Mouse (Mus musculus) forebrain, embryonic 15.5 days (tissue): ENCODE data around the gene Zbtb16. TPM values are rescaled to one million over a fixed set of nuclear protein-coding genes. Genes with fewer than 3 reads are reported as not detected.

ENCODE experiments used
- ATAC-seq: fragments of 200-750 bp; cut with Nextera tagmentation; replicated peaks from 2 replicates; pipeline ENCODE4 v1.8.0; 2017; ENCODE audit warnings: mild to moderate bottlenecking, moderate TSS enrichment, moderate library complexity
- H3K27ac ChIP-seq: fragments of 300-500 bp; sonication (generic); replicated peaks from 2 replicates; pipeline ENCODE4 v1.5.1; 2015; ENCODE audit warnings: mild to moderate bottlenecking, inconsistent platforms
- H3K27me3 ChIP-seq: fragments of 300-500 bp; sonication (generic); 2 replicates; pipeline ENCODE4 v1.6.1; 2015; ENCODE audit warnings: inconsistent platforms
- H3K36me3 ChIP-seq: fragments of 300-500 bp; sonication (generic); 2 replicates; pipeline ENCODE4 v1.6.1; 2015; ENCODE audit warnings: mild to moderate bottlenecking, inconsistent platforms
- H3K4me1 ChIP-seq: fragments of 300-500 bp; sonication (generic); 2 replicates; pipeline ENCODE4 v1.6.1; 2015; ENCODE audit warnings: inconsistent platforms
- H3K4me2 ChIP-seq: fragments of 300-500 bp; sonication (generic); replicated peaks from 2 replicates; pipeline ENCODE4 v1.6.1; 2015; ENCODE audit warnings: mild to moderate bottlenecking, inconsistent platforms
- H3K4me3 ChIP-seq: fragments of 300-500 bp; sonication (generic); 2 replicates; pipeline ENCODE4 v1.5.1; 2015; ENCODE audit warnings: mild to moderate bottlenecking, inconsistent platforms
- H3K9ac ChIP-seq: fragments of 300-500 bp; sonication (generic); replicated peaks from 2 replicates; pipeline ENCODE4 v1.6.1; 2015; ENCODE audit warnings: mild to moderate bottlenecking, inconsistent platforms
- H3K9me3 ChIP-seq: fragments of 300-500 bp; sonication (generic); 2 replicates; pipeline ENCODE4 v1.6.1; 2016; ENCODE audit warnings: inconsistent platforms
- WGBS: fragments of 180-500 bp; shearing (Covaris S2); methylation state at CpG from one replicate; pipeline ENCODE4 v1.1.7; 2015; ENCODE audit warnings: mixed read lengths; 5-methylcytosine and 5-hydroxymethylcytosine counted together
- polyA plus RNA-seq: library from polyadenylated mRNA; unstranded; fragments of >200 nt; fragmentation: Nextera tagmentation; extraction: Ambion mirVana; gene quantifications from 2 replicates; pipeline ENCODE4 v1.2.1, GENCODE M21; 2015

The Zbtb16 gene
- polyA plus RNA-seq, 1 experiment from 2014 or later, result 5.2 TPM

DNA sequence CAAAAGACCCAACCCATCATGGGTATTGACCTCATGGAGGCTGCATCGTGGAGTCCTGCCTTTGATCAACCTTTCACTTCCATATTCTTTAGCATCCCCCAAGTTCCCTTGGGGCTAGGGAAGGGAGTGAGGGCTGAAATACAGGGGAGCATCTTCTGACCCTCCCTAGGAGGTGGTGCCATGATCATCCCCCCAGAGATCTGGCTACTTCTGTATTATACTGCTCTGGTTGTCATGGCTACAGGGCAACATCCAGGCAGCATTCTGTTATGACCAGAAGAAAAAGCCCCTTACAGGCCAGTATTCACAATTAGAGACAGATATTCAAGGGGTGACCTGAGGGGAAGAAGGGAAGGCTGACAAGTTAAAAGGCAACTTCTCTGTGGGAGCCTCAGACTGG lies 216.8 kb downstream of the Zbtb16 start:
- Histone ChIP-seq H3K4me3 (no peak overlapping the region), H3K9ac (no peak overlapping the region), H3K9me3 (no peaks in the 10 kb centered on the region), H3K4me2 (no peak overlapping the region), H3K4me1 (no peaks in the 10 kb centered on the region), H3K27me3 (0 out of 2 replicates have a peak, but pooled peaks cover 3% of the 10 kb centered on the region), H3K27ac (no peak overlapping the region), H3K36me3 (no peaks in the 10 kb centered on the region)
- WGBS, result 74% methylated on average over 1 of the region's 1 CpGs
- no peak for ATAC-seq

DNA sequence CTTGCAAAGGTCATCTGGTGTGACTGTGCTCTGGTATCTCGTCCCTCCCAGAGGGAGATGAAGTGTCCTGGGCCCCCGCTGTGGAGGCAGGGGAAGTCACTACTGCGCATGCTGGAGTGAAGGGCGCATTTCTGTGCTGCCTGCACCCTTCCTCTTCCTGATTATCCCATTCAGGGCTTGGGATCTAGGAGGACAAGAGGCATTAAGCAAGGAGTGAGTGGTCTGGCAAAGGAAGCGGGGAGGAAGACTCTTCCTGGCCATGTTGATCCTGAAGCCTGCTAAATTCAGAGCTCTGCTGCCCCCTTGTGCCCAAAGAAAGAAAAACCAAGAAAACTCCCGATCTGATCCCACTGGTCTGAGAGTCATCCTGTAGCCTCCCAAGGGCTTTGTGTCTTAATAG lies 217.4 kb downstream of the Zbtb16 start:
- Histone ChIP-seq H3K27ac (no peak overlapping the region), H3K27me3 (0 out of 2 replicates have a peak, but pooled peaks cover 3% of the 10 kb centered on the region), H3K36me3 (no peaks in the 10 kb centered on the region), H3K9ac (no peak overlapping the region), H3K4me2 (no peak overlapping the region), H3K9me3 (no peaks in the 10 kb centered on the region), H3K4me1 (no peaks in the 10 kb centered on the region), H3K4me3 (no peak overlapping the region)
- 29% methylated on average over 6 of the region's 6 CpGs for WGBS
- ATAC-seq, result peak; percentile 57; the same call in 1 of the 2 replicates

DNA sequence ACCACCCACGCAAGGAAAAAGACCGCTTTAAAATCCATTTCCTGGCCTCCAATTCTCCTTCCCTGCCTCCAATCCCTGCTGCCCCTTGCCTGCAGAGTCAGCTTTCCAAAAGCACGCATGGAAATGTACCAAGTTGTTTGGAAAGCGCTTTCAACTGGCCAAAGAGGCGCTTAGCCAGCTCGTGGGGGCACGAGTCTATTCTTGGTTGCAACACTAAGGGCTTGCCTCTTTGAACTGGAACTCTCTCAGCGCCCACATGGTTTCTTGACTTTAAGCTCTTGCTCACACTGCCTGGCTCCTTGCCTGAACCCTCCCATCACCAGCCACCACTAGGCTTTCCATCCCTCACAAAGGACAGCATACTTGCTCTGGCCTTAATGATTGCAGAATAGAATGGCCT lies 217.9 kb downstream of the Zbtb16 start:
- Histone ChIP-seq H3K9me3 (no peaks in the 10 kb centered on the region), H3K4me1 (no peaks in the 10 kb centered on the region), H3K9ac (no peak overlapping the region), H3K4me3 (no peak overlapping the region), H3K4me2 (no peak overlapping the region), H3K36me3 (no peaks in the 10 kb centered on the region), H3K27ac (no peak overlapping the region), H3K27me3 (0 out of 2 replicates have a peak, but pooled peaks cover 3% of the 10 kb centered on the region)
- 82% methylated on average over 8 of the region's 8 CpGs for WGBS
- ATAC-seq, result no peak

- H3K4me1 ChIP-seq, result no peaks in the 10 kb centered on the region
- H3K4me2 ChIP-seq, result no peak overlapping the region
- no peak overlapping the region for H3K27ac ChIP-seq
- 0 out of 2 replicates have a peak, but pooled peaks cover 3% of the 10 kb centered on the region for H3K27me3 ChIP-seq
- no peak overlapping the region for H3K9ac ChIP-seq
- no peak overlapping the region for H3K4me3 ChIP-seq
- no peaks in the 10 kb centered on the region for H3K9me3 ChIP-seq
- no peak for ATAC-seq
- 88% methylated on average over 3 of the region's 3 CpGs for WGBS
- H3K36me3 ChIP-seq, result no peaks in the 10 kb centered on the region
These were observed 218.5 kb downstream of the Zbtb16 start for GRCm38 (mm10) chr9:48617511-48618010.

- WGBS, result 86% methylated on average over 4 of the region's 4 CpGs
- Histone ChIP-seq H3K4me3 (no peak overlapping the region), H3K4me1 (no peaks in the 10 kb centered on the region), H3K9me3 (no peaks in the 10 kb centered on the region), H3K4me2 (no peak overlapping the region), H3K27ac (no peak overlapping the region), H3K9ac (no peak overlapping the region), H3K36me3 (no peaks in the 10 kb centered on the region), H3K27me3 (no peaks in the 10 kb centered on the region)
- ATAC-seq, result no peak
These were observed 222.8 kb downstream of the Zbtb16 start for GRCm38 (mm10) chr9:48613221-48613620.

DNA sequence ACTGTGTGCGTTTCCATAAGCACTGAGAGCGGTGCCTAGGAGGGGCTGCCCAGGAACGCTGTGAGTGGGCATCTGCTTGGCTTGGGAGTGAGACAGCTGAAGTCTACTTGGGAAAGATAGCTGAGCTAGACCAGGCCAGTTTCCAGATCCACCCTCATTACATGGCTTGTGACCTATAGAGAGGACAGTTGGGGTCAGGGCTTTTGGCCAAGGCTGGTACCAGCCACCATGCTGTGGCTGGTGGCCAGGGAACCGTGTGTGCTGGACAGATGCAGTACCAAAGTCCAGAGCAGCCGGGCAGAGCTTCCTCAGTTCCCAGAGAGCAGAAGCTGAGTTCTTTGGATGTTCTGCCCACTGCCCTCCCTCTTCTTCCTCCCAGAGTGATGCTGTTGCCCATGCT lies 223.5 kb downstream of the Zbtb16 start:
- WGBS, result 90% methylated on average over 5 of the region's 5 CpGs
- Histone ChIP-seq H3K4me3 (no peak overlapping the region), H3K36me3 (no peaks in the 10 kb centered on the region), H3K4me1 (0 out of 2 replicates have a peak, but pooled peaks cover 1% of the 10 kb centered on the region), H3K9ac (no peak overlapping the region), H3K9me3 (no peaks in the 10 kb centered on the region), H3K27ac (no peak overlapping the region), H3K4me2 (no peak overlapping the region), H3K27me3 (no peaks in the 10 kb centered on the region)
- ATAC-seq, result no peak

GRCm38 (mm10) chr9:48611032-48611431 lies 225.0 kb downstream of the Zbtb16 start:
- no peak overlapping the region for H3K4me2 ChIP-seq
- H3K27ac ChIP-seq, result no peak overlapping the region
- H3K9me3 ChIP-seq, result no peaks in the 10 kb centered on the region
- no peak overlapping the region for H3K4me3 ChIP-seq
- H3K27me3 ChIP-seq, result no peaks in the 10 kb centered on the region
- ATAC-seq, result no peak
- H3K36me3 ChIP-seq, result no peaks in the 10 kb centered on the region
- 0 out of 2 replicates have a peak, but pooled peaks cover 3% of the 10 kb centered on the region for H3K4me1 ChIP-seq
- WGBS, result 52% methylated on average over 1 of the region's 1 CpGs
- no peak overlapping the region for H3K9ac ChIP-seq

DNA sequence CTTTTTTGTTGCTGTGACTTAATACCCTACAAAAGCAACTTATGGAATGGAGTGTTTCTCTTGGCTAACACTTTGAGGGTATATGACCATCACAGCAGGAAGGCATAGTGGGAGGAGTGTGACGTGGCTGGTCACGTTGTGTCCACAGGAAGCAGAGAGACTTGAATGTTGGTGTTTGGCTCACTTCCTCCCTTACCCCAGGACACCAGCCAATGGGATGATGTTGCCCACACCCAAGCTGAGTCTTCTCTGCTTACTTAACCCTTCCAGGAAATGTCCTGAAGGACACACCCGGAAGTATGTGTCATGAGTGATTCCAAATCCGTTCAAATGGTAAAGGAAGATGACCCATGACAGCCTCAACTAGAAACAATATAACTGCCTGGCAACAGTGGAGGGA lies 226.3 kb downstream of the Zbtb16 start:
- Histone ChIP-seq H3K4me3 (no peak overlapping the region), H3K4me2 (no peak overlapping the region), H3K4me1 (0 out of 2 replicates have a peak, but pooled peaks cover 3% of the 10 kb centered on the region), H3K9ac (no peak overlapping the region), H3K36me3 (no peaks in the 10 kb centered on the region), H3K27ac (no peak overlapping the region), H3K9me3 (no peaks in the 10 kb centered on the region), H3K27me3 (no peaks in the 10 kb centered on the region)
- no peak for ATAC-seq
- WGBS, result 76% methylated on average over 4 of the region's 4 CpGs

DNA sequence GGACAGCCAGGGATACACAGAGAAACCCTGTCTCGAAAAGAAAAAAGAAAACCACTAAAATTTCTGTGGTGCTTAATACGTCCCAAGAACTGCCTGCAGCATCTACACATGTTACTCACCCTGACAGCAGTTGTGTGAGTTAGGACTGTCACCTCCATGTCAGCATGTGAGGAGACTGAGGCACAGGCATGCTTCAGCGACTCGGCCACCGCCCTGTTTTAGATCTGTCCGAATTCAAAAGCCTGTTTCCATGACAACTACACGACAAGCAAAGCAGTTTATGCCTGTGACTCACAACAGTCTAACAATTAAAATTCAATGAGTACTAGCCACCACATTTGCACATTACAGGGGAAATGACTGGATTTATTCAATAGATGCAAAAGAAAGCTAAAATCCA lies 228.6 kb downstream of the Zbtb16 start:
- Histone ChIP-seq H3K9ac (no peak overlapping the region), H3K9me3 (no peaks in the 10 kb centered on the region), H3K4me3 (no peak overlapping the region), H3K4me1 (0 out of 2 replicates have a peak, but pooled peaks cover 3% of the 10 kb centered on the region), H3K36me3 (no peaks in the 10 kb centered on the region), H3K4me2 (no peak overlapping the region), H3K27ac (no peak overlapping the region), H3K27me3 (no peaks in the 10 kb centered on the region)
- WGBS, result 25% methylated on average over 7 of the region's 7 CpGs
- no peak for ATAC-seq

DNA sequence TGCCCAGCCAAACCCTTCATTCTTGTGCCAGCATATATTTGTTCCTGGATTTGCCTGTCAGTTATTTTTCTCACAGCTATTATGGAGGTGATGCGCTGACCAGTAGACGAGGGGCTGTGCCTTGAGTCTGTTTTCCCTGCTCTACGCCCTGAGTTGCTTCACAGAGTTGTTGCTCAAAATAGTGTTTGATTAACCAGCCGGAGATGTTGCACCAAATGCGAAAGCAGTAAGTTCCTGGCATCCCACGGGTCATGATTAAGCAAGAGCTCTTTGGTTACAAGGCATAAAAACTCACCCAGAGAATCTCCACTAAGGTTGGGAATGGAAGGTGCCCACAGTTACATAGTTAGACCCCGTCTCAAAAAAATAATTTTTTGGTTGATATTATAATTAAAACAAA lies 229.9 kb downstream of the Zbtb16 start:
- WGBS, result 80% methylated on average over 7 of the region's 7 CpGs

GRCm38 (mm10) chr9:48605697-48606096 lies 230.3 kb downstream of the Zbtb16 start:
- no peak overlapping the region for H3K9ac ChIP-seq
- H3K4me2 ChIP-seq, result no peak overlapping the region
- no peaks in the 10 kb centered on the region for H3K9me3 ChIP-seq
- no peaks in the 10 kb centered on the region for H3K36me3 ChIP-seq
- H3K4me1 ChIP-seq, result 0 out of 2 replicates have a peak, but pooled peaks cover 3% of the 10 kb centered on the region
- WGBS, result 89% methylated on average over 5 of the region's 5 CpGs
- ATAC-seq, result no peak
- H3K4me3 ChIP-seq, result no peak overlapping the region
- H3K27me3 ChIP-seq, result no peaks in the 10 kb centered on the region
- no peak overlapping the region for H3K27ac ChIP-seq

More for the DNA sequence above, 229.9 kb downstream of the Zbtb16 start:
- H3K27ac ChIP-seq, result no peak overlapping the region
- H3K9ac ChIP-seq, result no peak overlapping the region
- no peaks in the 10 kb centered on the region for H3K9me3 ChIP-seq
- H3K36me3 ChIP-seq, result no peaks in the 10 kb centered on the region
- no peak overlapping the region for H3K4me3 ChIP-seq
- no peak overlapping the region for H3K4me2 ChIP-seq
- no peak for ATAC-seq
- H3K4me1 ChIP-seq, result 0 out of 2 replicates have a peak, but pooled peaks cover 3% of the 10 kb centered on the region
- no peaks in the 10 kb centered on the region for H3K27me3 ChIP-seq

- no peak within 1 kb of the TSS for H3K4me2 ChIP-seq
- H3K27ac ChIP-seq, result no peak within 1 kb of the TSS
- 0 out of 2 replicates have a peak, but pooled peaks cover 3% of the 10 kb centered on the region for H3K4me1 ChIP-seq
- 61% methylated on average over 8 of the region's 8 CpGs for WGBS
- no peak for ATAC-seq
- no peaks in the 10 kb centered on the region for H3K36me3 ChIP-seq
- H3K4me3 ChIP-seq, result no peak within 1 kb of the TSS
- H3K27me3 ChIP-seq, result no peaks in the 10 kb centered on the region
- H3K9me3 ChIP-seq, result no peaks in the 10 kb centered on the region
- no peak within 1 kb of the TSS for H3K9ac ChIP-seq
These were observed 231.0 kb downstream of the Zbtb16 start, which contains the start of gene Nnmt for GRCm38 (mm10) chr9:48604939-48605598. Gene Nnmt (minus strand): TSS chr9:48605153.
